Mouse (Mus musculus): ENCODE results near the gene Twf2. TPM values are rescaled to one million over a fixed set of nuclear protein-coding genes. Genes with fewer than 3 reads are reported as not detected.
A peak's percentile ranks its signal among the peaks of the same experiment; 100 is the strongest.

Twf2 gene
- polyA plus RNA-seq (2012; rRNA removed) = 12.1 and 13.5 TPM in 2 replicates

DNA sequence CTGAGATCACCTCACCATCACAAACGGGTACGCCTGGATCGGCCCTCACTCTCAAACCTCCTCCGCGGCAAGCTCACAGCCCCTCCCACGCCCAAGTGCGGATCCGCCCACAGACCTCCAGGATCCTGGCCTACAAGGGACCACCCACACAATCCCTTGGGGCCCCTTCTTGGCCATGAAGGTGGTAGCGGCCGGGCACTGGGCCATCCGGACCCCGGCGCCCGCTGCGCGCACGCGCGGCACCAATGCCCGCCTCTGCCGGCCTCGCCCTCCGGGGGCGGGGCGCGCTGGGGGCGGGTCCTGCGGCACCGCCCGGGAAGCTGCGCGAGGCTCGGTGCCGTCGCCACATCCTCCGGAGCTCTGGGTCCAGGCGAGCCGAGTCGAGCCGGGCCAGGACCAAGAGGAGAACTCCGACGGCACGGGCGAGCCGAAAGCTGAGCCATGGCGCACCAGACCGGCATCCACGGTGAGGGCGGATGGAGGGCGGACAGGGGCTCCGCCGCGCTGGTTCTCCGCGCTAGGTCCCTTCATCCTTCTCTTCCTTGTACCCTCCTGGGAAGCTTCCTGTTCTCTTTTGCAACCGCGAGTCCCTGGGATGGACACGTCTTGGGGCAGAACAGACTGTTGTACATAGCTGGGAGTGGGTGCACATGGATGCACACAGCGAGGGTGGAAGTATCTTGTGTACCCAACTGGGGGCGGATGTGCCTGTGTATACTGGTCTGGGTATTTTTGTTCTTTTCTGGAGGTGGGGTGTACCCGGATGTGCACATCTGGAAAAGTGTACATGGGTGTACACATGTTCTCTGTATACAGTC, at the start of gene Twf2:
Twf2 (plus strand) TSS at position 290 of the 818 bp plus-strand sequence.
- Histone ChIP-seq H3K36me3 (ENCODE audit: control insufficient read depth, insufficient read depth, low read length) (no peaks in the 10 kb centered on the region), H3K4me3 (ENCODE audit: control insufficient read depth, low read depth, low read length) (peak within 1 kb of the TSS; percentile 79), H3K27me3 (ENCODE audit: control insufficient read depth, insufficient read depth, low read length) (no peaks in the 10 kb centered on the region), H3K27ac (ENCODE audit: control insufficient read depth, insufficient read depth, low read depth, low read length) (peak within 1 kb of the TSS; percentile 81), H3K4me1 (ENCODE audit: control insufficient read depth, insufficient read depth, low read length) (peaks cover 22% of the 10 kb centered on the region)
- TF ChIP-seq CTCF (IDR thresholded peaks at IDR 0.05; ENCODE audit: control insufficient read depth, insufficient read depth, insufficient replicate concordance, low read depth, low read length) (no peak), POLR2A (IDR thresholded peaks at IDR 0.05; ENCODE audit: control insufficient read depth, low read depth, low read length) (peak; percentile 24; the same call in 1 of the 2 replicates)

DNA sequence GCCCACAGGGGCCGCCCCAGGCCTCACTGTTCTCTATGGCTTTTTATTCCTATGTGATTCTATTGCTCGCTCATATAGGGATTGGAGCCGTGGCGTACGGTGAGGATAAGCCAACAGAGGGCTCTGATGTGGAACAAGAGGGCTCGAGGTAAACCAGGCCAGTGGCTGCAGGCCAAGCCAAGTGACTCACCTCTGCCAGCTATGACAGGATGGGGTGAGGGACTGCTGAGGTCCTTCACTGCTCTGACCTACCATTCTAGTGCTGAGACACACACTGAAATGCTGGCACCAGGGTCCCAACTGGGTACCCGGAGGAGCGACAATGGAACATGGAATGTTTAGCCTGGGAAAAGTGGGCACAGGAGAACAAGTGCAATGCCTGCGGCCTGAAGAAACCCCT, 48.8 kb upstream of the Twf2 start:
- no peak overlapping the region for H3K27ac ChIP-seq (ENCODE audit: control insufficient read depth, insufficient read depth, low read depth, low read length)

DNA sequence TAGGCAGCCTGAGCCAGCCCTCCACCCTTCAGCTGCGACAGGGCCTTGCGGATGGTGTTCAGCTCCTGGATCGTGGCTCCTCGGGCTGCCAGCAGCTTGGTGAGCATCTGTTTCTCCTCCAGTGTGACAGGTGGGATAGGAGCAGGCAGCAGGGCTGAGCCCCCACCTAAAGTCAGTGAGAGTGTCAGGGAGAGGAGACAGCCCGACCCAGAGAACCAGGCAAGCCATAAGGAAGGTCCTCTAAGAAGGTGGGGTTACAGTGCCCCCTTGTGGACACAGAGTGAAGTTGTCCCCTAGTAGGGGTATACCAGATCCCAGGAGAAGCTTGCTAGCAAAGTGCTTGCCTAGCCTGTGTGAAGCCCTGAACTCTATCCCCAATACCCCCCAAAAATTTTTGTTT, 46.5 kb upstream of the Twf2 start:
- no peak overlapping the region for H3K4me3 ChIP-seq (ENCODE audit: control insufficient read depth, low read depth, low read length)
- H3K27me3 ChIP-seq (ENCODE audit: control insufficient read depth, insufficient read depth, low read length) = no peaks in the 10 kb centered on the region
- no peak overlapping the region for H3K27ac ChIP-seq (ENCODE audit: control insufficient read depth, insufficient read depth, low read depth, low read length)
- TF ChIP-seq POLR2A (IDR thresholded peaks at IDR 0.05; ENCODE audit: control insufficient read depth, low read depth, low read length) (no peak), CTCF (IDR thresholded peaks at IDR 0.05; ENCODE audit: control insufficient read depth, insufficient read depth, insufficient replicate concordance, low read depth, low read length) (peak; percentile 63; the same call in 1 of the 2 replicates)
- no peaks in the 10 kb centered on the region; the same call in 1 of the 2 replicates for H3K4me1 ChIP-seq (ENCODE audit: control insufficient read depth, insufficient read depth, low read length)
- H3K36me3 ChIP-seq (ENCODE audit: control insufficient read depth, insufficient read depth, low read length) = 0 out of 2 replicates have a peak, but pooled peaks cover 1% of the 10 kb centered on the region

More for the DNA sequence above, 48.8 kb upstream of the Twf2 start:
- peaks cover under 1% of the 10 kb centered on the region; the same call in 1 of the 2 replicates for H3K27me3 ChIP-seq (ENCODE audit: control insufficient read depth, insufficient read depth, low read length)
- H3K4me3 ChIP-seq (ENCODE audit: control insufficient read depth, low read depth, low read length) = no peak overlapping the region
- TF ChIP-seq POLR2A (IDR thresholded peaks at IDR 0.05; ENCODE audit: control insufficient read depth, low read depth, low read length) = no peak
- TF ChIP-seq CTCF (IDR thresholded peaks at IDR 0.05; ENCODE audit: control insufficient read depth, insufficient read depth, insufficient replicate concordance, low read depth, low read length) = no peak
- no peaks in the 10 kb centered on the region; the same call in 1 of the 2 replicates for H3K4me1 ChIP-seq (ENCODE audit: control insufficient read depth, insufficient read depth, low read length)
- H3K36me3 ChIP-seq (ENCODE audit: control insufficient read depth, insufficient read depth, low read length) = 0 out of 2 replicates have a peak, but pooled peaks cover 1% of the 10 kb centered on the region

DNA sequence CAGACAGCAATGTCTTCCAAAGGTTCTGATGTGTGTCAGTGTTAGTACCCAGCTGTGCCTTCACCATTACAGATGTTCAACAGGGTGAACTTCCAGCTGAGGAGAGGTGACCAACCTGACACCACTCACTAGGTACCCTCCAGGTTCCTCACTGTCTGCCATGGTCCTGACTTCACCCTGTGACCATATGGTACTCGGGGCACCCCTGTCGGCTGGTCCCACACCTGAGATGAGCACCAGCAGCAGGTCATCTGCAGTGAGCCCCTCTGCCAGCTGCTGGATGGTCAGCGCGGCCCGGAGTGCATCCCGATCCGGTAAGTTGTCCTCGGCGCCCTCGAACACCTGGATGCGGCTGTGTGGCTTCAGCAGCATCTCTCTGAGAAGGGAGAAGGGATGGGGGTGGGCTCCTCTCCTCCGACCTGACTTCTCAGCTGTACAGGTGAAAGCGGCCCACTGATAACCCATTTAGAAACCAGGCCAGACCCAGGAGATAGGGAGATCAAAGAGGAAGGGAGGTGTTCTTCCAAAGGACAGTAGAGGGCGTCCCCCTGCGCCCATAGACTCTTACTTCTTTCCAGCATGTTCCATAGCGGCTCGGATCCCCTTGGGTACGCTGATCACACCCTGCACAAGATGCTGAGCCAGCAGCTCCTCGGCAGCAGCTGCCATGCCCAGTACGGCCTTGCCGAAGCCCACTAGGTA, 45.8 kb upstream of the Twf2 start:
- Histone ChIP-seq H3K27ac (ENCODE audit: control insufficient read depth, insufficient read depth, low read depth, low read length) (no peak overlapping the region), H3K4me1 (ENCODE audit: control insufficient read depth, insufficient read depth, low read length) (no peaks in the 10 kb centered on the region; the same call in 1 of the 2 replicates)
- TF ChIP-seq CTCF (IDR thresholded peaks at IDR 0.05; ENCODE audit: control insufficient read depth, insufficient read depth, insufficient replicate concordance, low read depth, low read length) (no peak), POLR2A (IDR thresholded peaks at IDR 0.05; ENCODE audit: control insufficient read depth, low read depth, low read length) (no peak)

DNA sequence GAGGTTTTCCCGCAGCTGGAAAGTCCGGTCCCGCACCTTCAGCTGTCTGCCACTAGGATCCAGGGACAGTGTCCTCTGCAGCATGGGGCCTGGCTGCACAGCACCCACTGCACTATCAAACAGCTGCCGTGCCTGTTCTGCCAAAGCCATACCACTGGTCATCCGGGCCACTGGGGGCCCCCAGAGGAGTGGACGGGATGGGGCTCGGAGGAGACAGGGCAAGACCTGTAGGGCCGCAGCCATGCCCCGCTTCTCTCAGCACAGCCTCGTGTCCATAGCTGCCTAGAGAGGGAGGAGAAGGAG, 45.3 kb upstream of the Twf2 start:
- Histone ChIP-seq H3K4me3 (ENCODE audit: control insufficient read depth, low read depth, low read length) (no peak overlapping the region), H3K27ac (ENCODE audit: control insufficient read depth, insufficient read depth, low read depth, low read length) (no peak overlapping the region), H3K4me1 (ENCODE audit: control insufficient read depth, insufficient read depth, low read length) (no peaks in the 10 kb centered on the region; the same call in 1 of the 2 replicates), H3K36me3 (ENCODE audit: control insufficient read depth, insufficient read depth, low read length) (0 out of 2 replicates have a peak, but pooled peaks cover 1% of the 10 kb centered on the region), H3K27me3 (ENCODE audit: control insufficient read depth, insufficient read depth, low read length) (no peaks in the 10 kb centered on the region)
- TF ChIP-seq POLR2A (IDR thresholded peaks at IDR 0.05; ENCODE audit: control insufficient read depth, low read depth, low read length) (no peak), CTCF (IDR thresholded peaks at IDR 0.05; ENCODE audit: control insufficient read depth, insufficient read depth, insufficient replicate concordance, low read depth, low read length) (no peak)

More for the DNA sequence above, 45.8 kb upstream of the Twf2 start:
- Histone ChIP-seq H3K27me3 (ENCODE audit: control insufficient read depth, insufficient read depth, low read length) (no peaks in the 10 kb centered on the region), H3K36me3 (ENCODE audit: control insufficient read depth, insufficient read depth, low read length) (0 out of 2 replicates have a peak, but pooled peaks cover 1% of the 10 kb centered on the region), H3K4me3 (ENCODE audit: control insufficient read depth, low read depth, low read length) (no peak overlapping the region)

DNA sequence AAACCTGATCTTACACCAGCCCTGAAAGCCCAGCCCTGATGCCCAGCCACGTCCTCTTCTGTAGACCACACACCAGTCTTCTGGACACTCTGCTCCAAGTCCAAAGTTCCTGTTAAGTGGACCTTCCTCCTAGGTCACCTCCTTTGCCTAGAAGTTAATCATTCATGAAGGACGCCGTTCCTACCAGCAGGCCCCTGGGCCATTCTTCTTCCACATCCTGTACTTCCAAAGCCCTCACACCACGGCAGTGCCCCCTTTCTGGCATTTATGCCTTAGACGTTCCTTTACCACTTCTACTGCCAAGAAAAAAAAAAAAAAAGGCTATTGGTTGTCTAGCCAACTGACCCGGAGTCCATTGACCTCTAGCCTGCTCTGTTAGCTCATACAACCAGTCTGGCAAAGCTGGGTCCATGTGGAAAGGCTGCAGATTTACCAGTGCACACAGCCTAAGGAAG, 44.8 kb upstream of the Twf2 start, which contains the start of gene Glyctk:
Glyctk (minus strand) TSS at position 102 of the 455 bp plus-strand sequence.
- Histone ChIP-seq H3K4me3 (ENCODE audit: control insufficient read depth, low read depth, low read length) (no peak within 1 kb of the TSS; the same call in 1 of the 2 replicates), H3K27me3 (ENCODE audit: control insufficient read depth, insufficient read depth, low read length) (no peaks in the 10 kb centered on the region), H3K27ac (ENCODE audit: control insufficient read depth, insufficient read depth, low read depth, low read length) (no peak within 1 kb of the TSS), H3K36me3 (ENCODE audit: control insufficient read depth, insufficient read depth, low read length) (0 out of 2 replicates have a peak, but pooled peaks cover 1% of the 10 kb centered on the region), H3K4me1 (ENCODE audit: control insufficient read depth, insufficient read depth, low read length) (no peaks in the 10 kb centered on the region; the same call in 1 of the 2 replicates)
- TF ChIP-seq CTCF (IDR thresholded peaks at IDR 0.05; ENCODE audit: control insufficient read depth, insufficient read depth, insufficient replicate concordance, low read depth, low read length) = no peak
- no peak for TF ChIP-seq POLR2A (IDR thresholded peaks at IDR 0.05; ENCODE audit: control insufficient read depth, low read depth, low read length)

DNA sequence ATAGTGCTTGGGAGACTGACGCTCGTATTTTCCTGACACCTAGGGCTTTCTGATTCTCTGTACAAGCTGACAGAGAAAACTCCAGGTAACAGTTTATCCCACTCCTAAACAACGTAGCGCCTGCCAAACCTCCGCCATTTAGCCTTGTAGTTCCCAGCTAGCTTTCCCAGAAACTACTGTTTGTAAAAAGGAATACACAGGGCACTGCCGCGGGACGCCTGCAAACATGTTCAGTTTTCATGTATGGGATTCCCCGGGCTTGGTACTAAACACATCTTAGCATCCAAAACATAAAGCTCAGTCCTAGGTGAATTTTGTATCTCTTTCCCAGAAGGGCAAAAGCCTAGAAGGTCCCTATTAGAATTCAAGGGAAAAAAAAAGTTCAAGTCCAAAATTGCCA, 43.7 kb upstream of the Twf2 start:
- Histone ChIP-seq H3K4me3 (ENCODE audit: control insufficient read depth, low read depth, low read length) (peak overlapping the region; percentile 49), H3K4me1 (ENCODE audit: control insufficient read depth, insufficient read depth, low read length) (no peaks in the 10 kb centered on the region; the same call in 1 of the 2 replicates), H3K36me3 (ENCODE audit: control insufficient read depth, insufficient read depth, low read length) (0 out of 2 replicates have a peak, but pooled peaks cover 1% of the 10 kb centered on the region), H3K27me3 (ENCODE audit: control insufficient read depth, insufficient read depth, low read length) (no peaks in the 10 kb centered on the region), H3K27ac (ENCODE audit: control insufficient read depth, insufficient read depth, low read depth, low read length) (no peak overlapping the region)
- TF ChIP-seq CTCF (IDR thresholded peaks at IDR 0.05; ENCODE audit: control insufficient read depth, insufficient read depth, insufficient replicate concordance, low read depth, low read length) (no peak), POLR2A (IDR thresholded peaks at IDR 0.05; ENCODE audit: control insufficient read depth, low read depth, low read length) (no peak)
